Mouse (Mus musculus): ENCODE data around the gene Clec4d.

DNA sequence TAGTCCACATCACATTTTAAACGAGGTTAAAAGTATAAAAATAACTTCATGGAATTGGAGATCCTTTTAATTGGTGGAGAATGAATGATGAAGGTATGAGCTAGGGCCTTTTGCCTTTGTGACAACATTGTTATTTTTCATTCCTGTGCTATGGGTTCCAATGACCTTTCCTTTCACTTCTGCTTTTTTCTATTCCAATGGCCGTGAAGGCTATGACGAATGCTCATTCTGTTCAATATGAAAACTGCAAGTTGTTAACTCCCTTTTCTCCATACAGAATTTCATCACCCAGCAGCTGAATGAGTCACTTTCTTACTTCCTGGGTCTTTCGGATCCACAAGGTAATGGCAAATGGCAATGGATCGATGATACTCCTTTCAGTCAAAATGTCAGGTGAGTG lies 17.7 kb upstream of the Clec4d start:
- no peak for TF ChIP-seq GATA1 (IDR thresholded peaks at IDR 0.05; ENCODE audit: borderline replicate concordance, low read length)
- no peak for TF ChIP-seq CTCF (IDR thresholded peaks at IDR 0.05; ENCODE audit: low read depth, low read length)
- no peak for TF ChIP-seq TAL1 (conservative IDR thresholded peaks at IDR 0.05; ENCODE audit: low read depth, low read length)
- no peak for TF ChIP-seq POLR2AphosphoS5 (IDR thresholded peaks at IDR 0.05; ENCODE audit: insufficient replicate concordance, low read depth, low read length)
- TF ChIP-seq GATA2 (IDR thresholded peaks at IDR 0.05; ENCODE audit: borderline replicate concordance, low read depth, low read length), result no peak
